Mouse (Mus musculus) G1E-ER4 (cell line): Measurements from ENCODE around the gene Card19. TPM values are rescaled to one million over a fixed set of nuclear protein-coding genes. Genes with fewer than 3 reads are reported as not detected.

ENCODE experiments used
- GATA1 ChIP-seq: IDR thresholded peaks from one replicate; pipeline ENCODE4 v1.8.0; 2012; ENCODE audit warnings: low read length, inconsistent platforms
- polyA plus RNA-seq: library from polyadenylated mRNA; stranded (reverse); fragments of >175 nt; gene quantifications from 2 replicates; pipeline ENCODE4 v1.2.3, GENCODE M21; 2012

Card19 gene
- polyA plus RNA-seq: 14.3 and 21.4 TPM in 2 replicates

GRCm38 (mm10) chr13:49215504-49216219, at the start of gene Card19:
Gene Card19, minus strand, starts transcription at chr13:49216037.
- TF ChIP-seq GATA1: no peak

- no peak for TF ChIP-seq GATA1
These were observed 44.3 kb upstream of the Card19 start for GRCm38 (mm10) chr13:49260036-49260722.

- TF ChIP-seq GATA1: no peak
These were observed 42.0 kb upstream of the Card19 start for GRCm38 (mm10) chr13:49257819-49258313.

- TF ChIP-seq GATA1: no peak
These were observed 36.9 kb upstream of the Card19 start for GRCm38 (mm10) chr13:49252746-49253145.

- TF ChIP-seq GATA1: no peak
These were observed 36.3 kb upstream of the Card19 start for GRCm38 (mm10) chr13:49252113-49252512.

GRCm38 (mm10) chr13:49250716-49251517, 35.1 kb upstream of the Card19 start:
- no peak for TF ChIP-seq GATA1

- no peak for TF ChIP-seq GATA1
These were observed 33.8 kb upstream of the Card19 start for GRCm38 (mm10) chr13:49249634-49250033.

GRCm38 (mm10) chr13:49248923-49249322, 33.1 kb upstream of the Card19 start:
- TF ChIP-seq GATA1: no peak

GRCm38 (mm10) chr13:49248467-49248862, 32.6 kb upstream of the Card19 start, which contains the start of gene Susd3:
Gene Susd3, minus strand, starts transcription at chr13:49248706.
- no peak for TF ChIP-seq GATA1

- TF ChIP-seq GATA1: no peak
These were observed 32.1 kb upstream of the Card19 start for GRCm38 (mm10) chr13:49247740-49248466.

- TF ChIP-seq GATA1: no peak
These were observed 31.4 kb upstream of the Card19 start for GRCm38 (mm10) chr13:49247232-49247739.

- no peak for TF ChIP-seq GATA1
These were observed 30.8 kb upstream of the Card19 start for GRCm38 (mm10) chr13:49246626-49247025.

- no peak for TF ChIP-seq GATA1
These were observed 30.2 kb upstream of the Card19 start for GRCm38 (mm10) chr13:49246011-49246410.

- TF ChIP-seq GATA1: no peak
These were observed 29.4 kb upstream of the Card19 start for GRCm38 (mm10) chr13:49245251-49245650.

GRCm38 (mm10) chr13:49243492-49243891, 27.7 kb upstream of the Card19 start:
- TF ChIP-seq GATA1: no peak
